Mouse (Mus musculus) forebrain, embryonic 10.5 days (tissue): ENCODE results near the gene Upk1a. TPM values are rescaled to one million over a fixed set of nuclear protein-coding genes. Genes with fewer than 3 reads are reported as not detected.

Source experiments
- DNase-seq: peaks from one replicate; pipeline ENCODE4 v3.0.0-alpha.2; 2017; ENCODE audit warnings: low spot score; ENCODE audit errors: extremely low spot score
- H3K27ac ChIP-seq: fragments of 300-500 bp; sonication (generic); 2 replicates; pipeline ENCODE4 v1.5.1; 2016; ENCODE audit warnings: mild to moderate bottlenecking
- H3K27me3 ChIP-seq: fragments of 300-500 bp; sonication (generic); 2 replicates; pipeline ENCODE4 v1.6.1; 2016; ENCODE audit warnings: mild to moderate bottlenecking; ENCODE audit not compliant: poor library complexity, severe bottlenecking
- H3K36me3 ChIP-seq: fragments of 300-500 bp; sonication (generic); replicated peaks from 2 replicates; pipeline ENCODE4 v1.6.1; 2016; ENCODE audit warnings: mild to moderate bottlenecking, moderate library complexity
- H3K4me1 ChIP-seq: fragments of 300-500 bp; sonication (generic); 2 replicates; pipeline ENCODE4 v1.6.1; 2016
- H3K4me3 ChIP-seq: fragments of 300-500 bp; sonication (generic); 2 replicates; pipeline ENCODE4 v1.5.1; 2016; ENCODE audit warnings: mild to moderate bottlenecking, moderate library complexity
- H3K9me3 ChIP-seq: fragments of 300-500 bp; sonication (generic); 2 replicates; pipeline ENCODE4 v1.6.1; 2016; ENCODE audit warnings: mild to moderate bottlenecking, moderate library complexity
- WGBS: fragments of 180-500 bp; shearing (Covaris S2); methylation state at CpG from one replicate; pipeline ENCODE4 v1.1.7; 2016; 5-methylcytosine and 5-hydroxymethylcytosine counted together
- polyA plus RNA-seq: library from polyadenylated mRNA; unstranded; fragments of >200 nt; fragmentation: Nextera tagmentation; extraction: Ambion mirVana; gene quantifications from 2 replicates; pipeline ENCODE4 v1.2.1, GENCODE M21; 2016

Upk1a gene
- polyA plus RNA-seq, 1 experiment from 2014 or later = 0.71 TPM

- H3K4me1 ChIP-seq = peaks cover 32% of the 10 kb centered on the region
- H3K36me3 ChIP-seq = peaks cover 54% of the 10 kb centered on the region
- no peak for DNase-seq
- peak overlapping the region; percentile 98 for H3K4me3 ChIP-seq
- no peaks in the 10 kb centered on the region for H3K27me3 ChIP-seq
- WGBS = 90% methylated on average over 28 of the region's 28 CpGs
- no peaks in the 10 kb centered on the region for H3K9me3 ChIP-seq
- H3K27ac ChIP-seq = 0 out of 2 replicates have a peak overlapping the region, but pooled peaks have one; percentile 21
Observed at GRCm38 (mm10) chr7:30586455-30587020, 26.1 kb downstream of the Upk1a start.

DNA sequence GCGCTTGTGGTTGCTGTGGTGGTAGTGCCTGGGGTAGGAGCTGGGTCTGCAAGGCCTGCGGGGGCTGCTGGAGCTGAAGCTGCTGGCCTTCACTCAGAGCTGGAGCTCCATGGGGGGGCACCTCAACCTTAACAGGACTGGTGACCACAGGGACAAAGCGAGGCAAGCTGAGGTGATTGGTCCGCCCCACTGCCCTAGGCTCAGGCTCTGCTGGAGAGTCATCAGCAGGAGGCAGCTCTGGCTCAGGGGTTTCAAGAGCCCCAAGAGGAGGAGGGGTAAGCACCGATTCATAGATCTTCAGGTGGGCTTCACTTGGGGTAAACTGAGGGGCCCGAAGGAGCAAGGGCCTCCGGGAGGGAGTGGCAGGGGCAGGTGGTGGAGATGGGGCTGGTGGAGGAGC, 27.5 kb downstream of the Upk1a start:
- Histone ChIP-seq H3K4me3 (peak overlapping the region; percentile 7; the same call in 1 of the 2 replicates), H3K36me3 (peaks cover 68% of the 10 kb centered on the region), H3K4me1 (peaks cover 24% of the 10 kb centered on the region), H3K27ac (no peak overlapping the region), H3K27me3 (no peaks in the 10 kb centered on the region), H3K9me3 (no peaks in the 10 kb centered on the region)
- 92% methylated on average over 7 of the region's 7 CpGs for WGBS
- no peak for DNase-seq

DNA sequence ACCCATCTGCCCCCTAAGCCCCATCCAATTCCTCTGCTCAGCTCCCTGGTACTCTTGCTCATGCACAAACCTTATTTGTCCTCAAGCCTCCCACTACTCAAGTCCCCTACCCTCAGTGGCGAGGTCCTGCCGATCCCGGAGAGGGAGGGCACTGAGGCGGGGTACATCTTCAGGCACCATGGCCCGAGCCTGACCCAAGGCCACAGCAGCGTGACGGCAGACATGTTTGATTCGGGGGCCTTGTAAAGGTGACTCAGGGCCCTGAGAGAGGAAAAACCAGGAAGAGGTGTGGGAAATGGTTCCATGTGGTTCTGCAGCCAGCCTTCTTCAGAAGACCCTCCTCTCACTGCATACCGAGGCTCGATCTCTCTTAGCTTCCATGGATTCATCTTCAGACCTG, 28.3 kb downstream of the Upk1a start:
- Histone ChIP-seq H3K27ac (no peak overlapping the region), H3K27me3 (no peaks in the 10 kb centered on the region), H3K4me3 (no peak overlapping the region), H3K4me1 (peaks cover 17% of the 10 kb centered on the region), H3K36me3 (peaks cover 76% of the 10 kb centered on the region), H3K9me3 (no peaks in the 10 kb centered on the region)
- no peak for DNase-seq
- WGBS = 93% methylated on average over 10 of the region's 10 CpGs

- Histone ChIP-seq H3K4me1 (peaks cover 2% of the 10 kb centered on the region), H3K27me3 (no peaks in the 10 kb centered on the region), H3K4me3 (no peak overlapping the region), H3K36me3 (peaks cover 100% of the 10 kb centered on the region), H3K9me3 (no peaks in the 10 kb centered on the region), H3K27ac (no peak overlapping the region)
- no peak for DNase-seq
- WGBS = 95% methylated on average over 16 of the region's 16 CpGs
Observed at GRCm38 (mm10) chr7:30581547-30581946, 31.1 kb downstream of the Upk1a start.

GRCm38 (mm10) chr7:30579950-30580349, 32.7 kb downstream of the Upk1a start:
- H3K4me1 ChIP-seq = no peaks in the 10 kb centered on the region
- 89% methylated on average over 8 of the region's 8 CpGs for WGBS
- no peaks in the 10 kb centered on the region for H3K27me3 ChIP-seq
- no peaks in the 10 kb centered on the region for H3K9me3 ChIP-seq
- DNase-seq = no peak
- peaks cover 100% of the 10 kb centered on the region for H3K36me3 ChIP-seq
- no peak overlapping the region for H3K27ac ChIP-seq
- H3K4me3 ChIP-seq = no peak overlapping the region

DNA sequence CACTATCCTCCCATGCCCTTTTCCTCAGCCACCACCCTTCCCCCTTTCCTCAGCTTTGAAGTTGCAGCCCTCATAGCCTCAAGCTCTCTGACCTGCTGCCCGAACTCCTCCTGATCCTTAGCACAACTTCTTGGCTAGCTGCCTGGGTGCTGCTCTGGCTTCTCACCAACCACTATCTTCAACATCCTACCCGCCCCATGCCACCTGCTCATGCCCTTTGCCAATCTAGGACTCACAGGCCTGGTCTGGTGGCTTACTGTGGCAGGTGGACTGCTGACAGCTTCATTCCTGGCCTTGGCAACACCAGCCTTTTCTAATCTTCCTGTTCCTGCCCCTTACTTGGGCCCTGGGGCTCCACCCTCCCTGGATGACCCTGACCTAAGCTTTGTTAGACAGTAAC, 39.7 kb downstream of the Upk1a start:
- H3K36me3 ChIP-seq = peaks cover 100% of the 10 kb centered on the region
- no peaks in the 10 kb centered on the region for H3K9me3 ChIP-seq
- no peak overlapping the region for H3K27ac ChIP-seq
- WGBS = 81% methylated on average over 2 of the region's 2 CpGs
- H3K4me3 ChIP-seq = no peak overlapping the region
- no peaks in the 10 kb centered on the region for H3K4me1 ChIP-seq
- no peaks in the 10 kb centered on the region for H3K27me3 ChIP-seq
- no peak for DNase-seq

DNA sequence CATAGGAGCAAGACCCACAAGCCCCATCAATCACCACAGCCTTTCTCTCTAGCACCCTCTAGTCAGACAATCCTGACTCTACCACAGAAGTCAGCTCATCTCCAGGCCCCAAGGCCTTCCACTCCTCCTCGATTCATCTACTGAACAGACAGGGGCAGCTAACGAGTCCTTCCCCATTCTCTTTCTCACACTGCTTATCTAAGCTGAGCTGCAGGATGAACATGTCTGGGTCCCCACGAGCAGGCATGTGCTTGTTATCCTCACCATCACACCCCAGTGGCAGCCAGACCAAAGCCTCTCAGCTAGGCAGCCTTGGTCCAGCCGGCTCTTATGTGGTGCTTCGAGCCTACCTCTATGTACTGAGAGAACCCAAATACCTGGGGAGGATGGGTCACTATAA, 40.3 kb downstream of the Upk1a start:
- H3K4me3 ChIP-seq = no peak overlapping the region
- peaks cover 98% of the 10 kb centered on the region for H3K36me3 ChIP-seq
- no peaks in the 10 kb centered on the region for H3K4me1 ChIP-seq
- DNase-seq = no peak
- no peak overlapping the region for H3K27ac ChIP-seq
- no peaks in the 10 kb centered on the region for H3K9me3 ChIP-seq
- H3K27me3 ChIP-seq = no peaks in the 10 kb centered on the region
- WGBS = 91% methylated on average over 5 of the region's 5 CpGs

DNA sequence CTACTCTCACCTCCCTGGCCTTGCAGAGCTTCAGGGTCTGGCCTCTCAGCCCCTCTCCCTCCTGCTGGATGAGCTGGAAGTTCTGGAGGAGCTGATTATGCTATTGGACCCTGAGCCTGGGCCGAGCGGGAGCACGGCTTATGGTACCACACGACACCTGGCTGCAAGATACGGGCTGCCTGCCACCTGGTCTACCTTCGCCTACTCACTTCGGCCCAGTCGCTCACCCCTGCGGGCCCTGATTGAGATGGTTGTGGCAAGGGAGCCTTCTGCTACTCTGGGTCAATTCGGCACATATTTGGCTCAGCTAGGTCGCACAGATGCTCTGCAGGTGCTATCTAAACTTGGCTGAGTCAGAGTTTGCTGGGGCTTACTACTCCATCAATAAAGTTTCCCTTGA, 45.1 kb downstream of the Upk1a start:
- no peak for DNase-seq
- no peaks in the 10 kb centered on the region for H3K9me3 ChIP-seq
- H3K4me3 ChIP-seq = no peak overlapping the region
- no peaks in the 10 kb centered on the region for H3K27me3 ChIP-seq
- no peak overlapping the region for H3K27ac ChIP-seq
- peaks cover 81% of the 10 kb centered on the region for H3K36me3 ChIP-seq
- WGBS = 89% methylated on average over 11 of the region's 11 CpGs
- peaks cover 10% of the 10 kb centered on the region for H3K4me1 ChIP-seq

DNA sequence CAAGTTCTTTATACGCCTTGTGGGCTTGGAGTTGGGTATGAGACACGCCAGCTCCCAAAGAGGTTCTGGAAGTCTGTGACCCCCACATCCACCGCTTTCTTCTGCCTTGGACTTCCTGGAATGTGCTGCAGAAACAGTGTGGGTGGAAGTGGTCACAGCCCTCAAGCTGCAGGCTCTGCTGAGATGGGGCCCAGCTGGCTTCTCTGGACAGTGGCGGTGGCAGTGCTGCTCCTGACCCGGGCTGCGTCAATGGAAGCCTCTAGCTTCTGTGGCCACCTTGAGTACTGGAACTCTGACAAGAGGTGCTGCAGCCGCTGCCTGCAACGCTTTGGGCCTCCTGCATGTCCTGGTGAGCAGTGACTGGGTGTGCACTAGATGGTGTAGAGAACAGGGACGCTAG, 46.6 kb downstream of the Upk1a start:
- DNase-seq = no peak
- H3K36me3 ChIP-seq = peaks cover 66% of the 10 kb centered on the region
- no peaks in the 10 kb centered on the region for H3K9me3 ChIP-seq
- no peak overlapping the region for H3K4me3 ChIP-seq
- no peak overlapping the region for H3K27ac ChIP-seq
- H3K27me3 ChIP-seq = no peaks in the 10 kb centered on the region
- peaks cover 17% of the 10 kb centered on the region for H3K4me1 ChIP-seq
- WGBS = 90% methylated on average over 9 of the region's 9 CpGs

- H3K4me1 ChIP-seq = peaks cover 19% of the 10 kb centered on the region
- no peak within 1 kb of the TSS for H3K27ac ChIP-seq
- 95% methylated on average over 12 of the region's 12 CpGs for WGBS
- peak within 1 kb of the TSS; percentile 72 for H3K4me3 ChIP-seq
- no peaks in the 10 kb centered on the region for H3K9me3 ChIP-seq
- DNase-seq = no peak
- H3K36me3 ChIP-seq = peaks cover 56% of the 10 kb centered on the region
- no peaks in the 10 kb centered on the region for H3K27me3 ChIP-seq
Observed at GRCm38 (mm10) chr7:30564970-30565571, 47.6 kb downstream of the Upk1a start, which contains the start of gene Igflr1. TSS of gene Igflr1 (plus strand) at chr7:30565427.

GRCm38 (mm10) chr7:30563906-30564280, 48.8 kb downstream of the Upk1a start:
- Histone ChIP-seq H3K4me1 (peaks cover 25% of the 10 kb centered on the region), H3K36me3 (peaks cover 45% of the 10 kb centered on the region), H3K9me3 (no peaks in the 10 kb centered on the region), H3K4me3 (peak overlapping the region; percentile 72), H3K27ac (peak overlapping the region; percentile 91), H3K27me3 (no peaks in the 10 kb centered on the region)
- no peak for DNase-seq
- 26% methylated on average over 6 of the region's 6 CpGs for WGBS

- H3K4me1 ChIP-seq = peaks cover 31% of the 10 kb centered on the region
- no peaks in the 10 kb centered on the region for H3K9me3 ChIP-seq
- peak within 1 kb of the TSS; percentile 72 for H3K4me3 ChIP-seq
- peaks cover 39% of the 10 kb centered on the region for H3K36me3 ChIP-seq
- no peaks in the 10 kb centered on the region for H3K27me3 ChIP-seq
- peak; percentile 95 for DNase-seq
- peak within 1 kb of the TSS; percentile 91 for H3K27ac ChIP-seq
- under 1% methylated on average over 45 of the region's 45 CpGs for WGBS
Observed at GRCm38 (mm10) chr7:30563117-30563905, 49.3 kb downstream of the Upk1a start, which contains the start of the genes U2af1l4, Gm49396 and Psenen. TSS of gene U2af1l4 (plus strand) at chr7:30563301. TSS of gene Gm49396 (plus strand) at chr7:30563344. TSS of gene Psenen (minus strand) at chr7:30563627.
